Mouse (Mus musculus): Measurements from ENCODE around the gene 4930426L09Rik. TPM values are rescaled to one million over a fixed set of nuclear protein-coding genes. Genes with fewer than 3 reads are reported as not detected.

4930426L09Rik gene
- polyA plus RNA-seq, 1 experiment from 2014 or later: 0.36 TPM

DNA sequence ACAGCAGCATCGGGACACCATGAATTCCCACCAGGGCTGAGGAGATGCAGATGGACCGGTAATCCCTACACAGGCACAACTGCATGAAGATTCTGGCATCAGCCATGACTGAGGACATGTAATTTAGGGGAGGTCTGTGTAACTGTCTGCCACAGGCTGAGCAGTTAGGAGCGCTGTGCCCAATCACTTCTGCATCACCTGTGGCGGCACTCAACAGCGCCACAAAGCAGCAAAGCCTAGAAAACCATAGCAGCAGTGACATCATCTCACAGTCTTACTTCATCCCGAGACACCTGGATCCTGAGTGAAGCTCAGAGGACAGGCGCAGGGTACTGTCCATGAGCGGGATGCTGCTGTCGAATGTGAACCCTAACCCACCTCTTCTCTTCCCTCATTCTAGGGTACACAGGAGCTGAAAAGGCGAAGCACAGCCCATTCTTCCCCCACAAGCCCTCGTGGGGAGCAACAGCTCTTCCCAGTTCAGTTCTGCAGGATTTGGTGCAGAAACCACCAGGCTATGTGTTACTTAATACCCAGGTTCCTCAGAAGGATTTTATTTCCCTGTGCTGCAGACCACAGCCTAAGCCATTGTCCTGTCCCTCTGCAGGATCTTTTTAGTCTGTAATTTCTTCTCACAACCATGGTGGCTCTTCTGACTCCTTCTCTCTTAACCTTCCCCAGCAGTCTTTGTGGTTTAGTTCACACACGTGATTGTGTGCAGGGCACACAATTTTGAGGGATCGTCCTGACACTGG is 34.7 kb upstream of the 4930426L09Rik start:
- H3K4me1 ChIP-seq (ENCODE audit: control insufficient read depth in 2 of 2, insufficient read depth in 2 of 2, low read length in 2 of 2): peaks cover 2 to 11% of the 10 kb centered on the region in 2 experiments; a peak in 3 of 4 replicates
- no peak overlapping the region for H3K27ac ChIP-seq (replicated peaks in 1 of 2; ENCODE audit: control insufficient read depth in 1 of 2, insufficient read depth in 1 of 2, low read depth in 2 of 2, low read length in 2 of 2)
- H3K27me3 ChIP-seq (ENCODE audit: control insufficient read depth, insufficient read depth, low read length): no peaks in the 10 kb centered on the region
- H3K36me3 ChIP-seq (ENCODE audit: control insufficient read depth, insufficient read depth, low read length): no peaks in the 10 kb centered on the region
- H3K9me3 ChIP-seq (ENCODE audit: control insufficient read depth, low read length): no peaks in the 10 kb centered on the region
- no peak overlapping the region for H3K9ac ChIP-seq (ENCODE audit: low read length)
- no peak overlapping the region for H3K4me2 ChIP-seq (ENCODE audit: low read length)
- no peak overlapping the region for H3K4me3 ChIP-seq (ENCODE audit: control insufficient read depth in 1 of 2, insufficient read depth in 1 of 2, low read depth in 1 of 2, low read length in 2 of 2)
- WGBS: 82% methylated on average over 13 of the region's 13 CpGs
- no peak for ATAC-seq (ENCODE audit: insufficient number of reproducible peaks, insufficient read depth, low FRiP score, low read depth)

DNA sequence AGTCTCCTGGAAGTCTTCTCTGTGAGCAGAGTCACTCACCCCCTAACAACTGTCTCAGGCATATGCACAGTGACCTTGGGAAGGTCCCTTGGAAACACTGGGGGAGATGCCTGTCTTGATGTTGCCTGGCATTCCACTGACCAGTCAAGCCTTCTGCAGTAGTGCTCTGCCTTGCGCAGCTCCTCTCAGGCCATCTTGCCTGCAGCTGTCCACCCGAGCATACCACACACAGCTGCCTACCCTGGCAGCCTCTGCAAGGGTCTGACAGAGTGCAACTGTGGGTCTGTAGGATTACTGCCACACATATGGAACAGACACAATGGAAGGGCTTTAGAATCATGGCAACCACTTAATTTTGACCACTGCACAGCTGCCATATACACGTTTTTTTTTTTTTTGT is 33.0 kb upstream of the 4930426L09Rik start:
- Histone ChIP-seq H3K4me1 (ENCODE audit: control insufficient read depth in 2 of 2, insufficient read depth in 2 of 2, low read length in 2 of 2) (peaks cover 2 to 20% of the 10 kb centered on the region in 2 experiments; a peak in 3 of 4 replicates), H3K9me3 (ENCODE audit: control insufficient read depth, low read length) (no peaks in the 10 kb centered on the region), H3K4me2 (ENCODE audit: low read length) (no peak overlapping the region), H3K27ac (replicated peaks in 1 of 2; ENCODE audit: control insufficient read depth in 1 of 2, insufficient read depth in 1 of 2, low read depth in 2 of 2, low read length in 2 of 2) (no peak overlapping the region), H3K9ac (ENCODE audit: low read length) (no peak overlapping the region), H3K4me3 (ENCODE audit: control insufficient read depth in 1 of 2, insufficient read depth in 1 of 2, low read depth in 1 of 2, low read length in 2 of 2) (no peak overlapping the region), H3K27me3 (ENCODE audit: control insufficient read depth, insufficient read depth, low read length) (no peaks in the 10 kb centered on the region), H3K36me3 (ENCODE audit: control insufficient read depth, insufficient read depth, low read length) (no peaks in the 10 kb centered on the region)
- no peak for ATAC-seq (ENCODE audit: insufficient number of reproducible peaks, insufficient read depth, low FRiP score, low read depth)
- WGBS: 81% methylated on average over 3 of the region's 3 CpGs

DNA sequence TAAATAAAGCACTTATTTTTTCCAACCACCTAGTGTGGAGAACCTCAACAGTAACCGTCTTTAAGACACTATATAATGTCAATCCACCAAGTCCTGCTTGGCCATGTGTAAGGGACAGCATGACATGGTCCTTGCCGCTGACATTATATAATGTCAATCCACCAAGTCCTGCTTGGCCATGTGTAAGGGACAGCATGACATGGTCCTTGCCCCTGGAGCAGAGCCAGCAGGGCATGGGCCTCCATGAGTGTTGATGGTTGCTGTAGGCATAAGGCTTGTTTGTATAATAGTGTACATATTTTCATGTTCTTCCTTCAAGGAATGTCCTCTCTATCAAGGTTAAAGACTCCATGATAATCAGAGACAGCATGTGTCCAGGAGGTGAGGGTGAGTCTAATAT is 32.2 kb upstream of the 4930426L09Rik start:
- Histone ChIP-seq H3K9me3 (ENCODE audit: control insufficient read depth, low read length) (no peaks in the 10 kb centered on the region), H3K36me3 (ENCODE audit: control insufficient read depth, insufficient read depth, low read length) (no peaks in the 10 kb centered on the region), H3K27ac (replicated peaks in 1 of 2; ENCODE audit: control insufficient read depth in 1 of 2, insufficient read depth in 1 of 2, low read depth in 2 of 2, low read length in 2 of 2) (no peak overlapping the region), H3K27me3 (ENCODE audit: control insufficient read depth, insufficient read depth, low read length) (no peaks in the 10 kb centered on the region), H3K4me2 (ENCODE audit: low read length) (no peak overlapping the region), H3K9ac (ENCODE audit: low read length) (no peak overlapping the region), H3K4me3 (ENCODE audit: control insufficient read depth in 1 of 2, insufficient read depth in 1 of 2, low read depth in 1 of 2, low read length in 2 of 2) (no peak overlapping the region), H3K4me1 (ENCODE audit: control insufficient read depth in 2 of 2, insufficient read depth in 2 of 2, low read length in 2 of 2) (peaks cover 0 to 12% of the 10 kb centered on the region in 2 experiments; a peak in 3 of 4 replicates)
- ATAC-seq (ENCODE audit: insufficient number of reproducible peaks, insufficient read depth, low FRiP score, low read depth): no peak
- 91% methylated on average over 2 of the region's 2 CpGs for WGBS

DNA sequence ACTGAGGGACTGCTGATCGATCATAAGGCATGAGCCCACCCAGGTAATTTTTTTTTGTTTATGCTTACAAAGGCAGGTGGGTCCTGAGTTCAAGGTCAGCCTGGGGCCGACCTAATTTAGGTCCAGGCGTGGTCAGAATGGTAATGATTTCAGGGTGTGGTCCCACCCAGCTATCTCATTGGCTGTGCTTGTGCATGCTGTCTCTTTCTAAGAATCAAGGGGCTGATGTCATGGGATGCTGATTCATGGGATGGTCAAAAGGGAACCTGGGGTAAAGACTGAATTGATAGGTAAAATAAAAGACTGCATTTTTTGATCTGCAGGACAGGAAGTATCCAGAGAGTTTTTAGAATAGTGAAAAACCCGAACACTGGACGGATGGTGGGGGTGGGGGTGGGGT is 31.6 kb upstream of the 4930426L09Rik start:
- Histone ChIP-seq H3K4me2 (ENCODE audit: low read length) (no peak overlapping the region), H3K4me3 (ENCODE audit: control insufficient read depth in 1 of 2, insufficient read depth in 1 of 2, low read depth in 1 of 2, low read length in 2 of 2) (no peak overlapping the region), H3K9me3 (ENCODE audit: control insufficient read depth, low read length) (no peaks in the 10 kb centered on the region), H3K27me3 (ENCODE audit: control insufficient read depth, insufficient read depth, low read length) (no peaks in the 10 kb centered on the region), H3K36me3 (ENCODE audit: control insufficient read depth, insufficient read depth, low read length) (no peaks in the 10 kb centered on the region), H3K4me1 (ENCODE audit: control insufficient read depth in 2 of 2, insufficient read depth in 2 of 2, low read length in 2 of 2) (peaks cover 0 to 9% of the 10 kb centered on the region in 2 experiments; a peak in 3 of 4 replicates), H3K27ac (replicated peaks in 1 of 2; ENCODE audit: control insufficient read depth in 1 of 2, insufficient read depth in 1 of 2, low read depth in 2 of 2, low read length in 2 of 2) (no peak overlapping the region), H3K9ac (ENCODE audit: low read length) (no peak overlapping the region)
- WGBS: 97% methylated on average over 5 of the region's 5 CpGs
- ATAC-seq (ENCODE audit: insufficient number of reproducible peaks, insufficient read depth, low FRiP score, low read depth): no peak

DNA sequence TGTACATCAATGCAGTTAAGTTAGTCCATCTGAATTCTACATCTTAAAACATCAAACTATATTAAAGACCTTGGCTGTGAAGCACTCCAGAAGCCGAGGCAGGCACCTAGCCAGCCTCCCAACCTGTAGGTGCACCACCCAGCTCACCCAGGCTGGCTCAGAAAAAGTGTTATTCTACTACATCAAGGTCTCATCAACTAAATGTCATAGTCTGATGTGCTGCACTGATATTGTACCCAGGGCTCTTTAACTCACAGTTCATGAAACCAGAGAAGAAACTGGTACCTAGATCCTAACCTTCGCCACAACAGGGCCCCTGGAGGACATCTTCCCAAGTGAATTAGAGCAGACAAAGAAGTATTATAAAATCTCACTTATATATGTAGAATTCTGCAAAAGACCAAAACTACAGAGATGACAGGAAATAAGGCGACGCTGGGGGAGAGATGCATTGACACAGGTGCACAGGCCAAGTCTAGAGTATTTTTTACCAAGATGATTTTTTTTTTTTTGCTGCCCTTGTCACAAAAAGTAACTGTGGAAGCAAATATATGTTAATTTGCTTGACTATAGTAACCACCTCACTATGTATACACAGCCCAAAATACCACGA is 30.6 kb upstream of the 4930426L09Rik start:
- H3K27me3 ChIP-seq (ENCODE audit: control insufficient read depth, insufficient read depth, low read length): no peaks in the 10 kb centered on the region
- H3K9ac ChIP-seq (ENCODE audit: low read length): no peak overlapping the region
- H3K27ac ChIP-seq (replicated peaks in 1 of 2; ENCODE audit: control insufficient read depth in 1 of 2, insufficient read depth in 1 of 2, low read depth in 2 of 2, low read length in 2 of 2): no peak overlapping the region
- H3K9me3 ChIP-seq (ENCODE audit: control insufficient read depth, low read length): peaks cover 5% of the 10 kb centered on the region; the same call in 1 of the 2 replicates
- H3K4me2 ChIP-seq (ENCODE audit: low read length): no peak overlapping the region
- H3K36me3 ChIP-seq (ENCODE audit: control insufficient read depth, insufficient read depth, low read length): no peaks in the 10 kb centered on the region
- no peak overlapping the region for H3K4me3 ChIP-seq (ENCODE audit: control insufficient read depth in 1 of 2, insufficient read depth in 1 of 2, low read depth in 1 of 2, low read length in 2 of 2)
- WGBS: 93% methylated on average over 5 of the region's 5 CpGs
- ATAC-seq (ENCODE audit: insufficient number of reproducible peaks, insufficient read depth, low FRiP score, low read depth): no peak
- peaks cover 0 to 9% of the 10 kb centered on the region in 2 experiments; a peak in 3 of 4 replicates for H3K4me1 ChIP-seq (ENCODE audit: control insufficient read depth in 2 of 2, insufficient read depth in 2 of 2, low read length in 2 of 2)

DNA sequence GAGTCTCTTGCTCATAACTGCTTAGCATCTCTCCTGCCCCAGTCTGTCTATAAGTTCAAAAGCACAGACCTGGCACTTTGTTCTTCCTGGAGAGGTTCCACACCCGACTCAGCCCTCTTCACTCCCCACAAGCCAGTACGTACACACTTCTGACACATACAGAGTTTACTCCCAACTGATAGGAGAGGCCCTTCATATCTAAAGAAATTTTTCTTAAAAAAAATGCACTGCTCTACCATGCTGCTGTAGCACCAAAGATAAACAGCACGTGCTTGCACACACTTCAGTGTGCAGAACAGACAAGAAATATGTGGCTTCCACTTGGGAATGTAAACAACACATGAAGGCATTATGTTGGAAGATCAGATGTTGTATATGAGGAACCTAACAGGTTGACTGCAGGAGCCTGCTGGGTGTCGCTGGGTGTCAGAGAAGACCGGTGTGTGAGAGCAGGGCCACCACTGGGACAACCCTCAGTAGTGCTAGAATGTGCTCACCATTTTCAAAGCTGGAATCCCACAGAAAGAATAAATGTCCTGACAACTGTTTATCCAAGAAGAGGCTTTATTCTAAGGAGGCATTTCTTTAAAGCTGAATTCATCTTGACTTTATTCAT is 29.0 kb upstream of the 4930426L09Rik start:
- Histone ChIP-seq H3K9me3 (ENCODE audit: control insufficient read depth, low read length) (peaks cover 14% of the 10 kb centered on the region; the same call in 1 of the 2 replicates), H3K4me1 (ENCODE audit: control insufficient read depth in 2 of 2, insufficient read depth in 2 of 2, low read length in 2 of 2) (peaks cover 0 to 9% of the 10 kb centered on the region in 2 experiments; a peak in 3 of 4 replicates), H3K4me3 (ENCODE audit: control insufficient read depth in 1 of 2, insufficient read depth in 1 of 2, low read depth in 1 of 2, low read length in 2 of 2) (no peak overlapping the region), H3K36me3 (ENCODE audit: control insufficient read depth, insufficient read depth, low read length) (no peaks in the 10 kb centered on the region), H3K27ac (replicated peaks in 1 of 2; ENCODE audit: control insufficient read depth in 1 of 2, insufficient read depth in 1 of 2, low read depth in 2 of 2, low read length in 2 of 2) (no peak overlapping the region), H3K9ac (ENCODE audit: low read length) (no peak overlapping the region), H3K27me3 (ENCODE audit: control insufficient read depth, insufficient read depth, low read length) (no peaks in the 10 kb centered on the region), H3K4me2 (ENCODE audit: low read length) (no peak overlapping the region)
- 51% methylated on average over 5 of the region's 5 CpGs for WGBS
- no peak for ATAC-seq (ENCODE audit: insufficient number of reproducible peaks, insufficient read depth, low FRiP score, low read depth)

DNA sequence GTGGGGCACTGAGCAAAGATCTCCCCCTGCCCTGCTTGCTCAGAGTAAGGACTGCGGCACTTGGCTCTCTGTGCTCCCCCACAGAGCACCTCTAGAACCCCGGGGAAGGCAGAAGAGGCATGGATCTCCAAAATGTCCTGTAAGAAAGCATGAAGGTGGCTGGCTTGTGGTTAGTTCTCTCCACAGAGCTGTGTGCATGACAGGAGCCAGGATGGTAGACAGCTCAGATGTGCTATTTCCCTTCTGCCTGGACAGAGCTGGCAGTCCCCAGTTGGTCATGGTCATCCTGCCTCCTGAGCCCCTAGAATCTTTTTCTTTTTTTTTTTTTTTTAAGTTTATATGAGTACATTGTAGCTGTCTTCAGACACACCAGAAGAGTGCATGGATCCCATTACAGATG is 27.7 kb upstream of the 4930426L09Rik start:
- WGBS: 79% methylated on average over 2 of the region's 2 CpGs
- no peaks in the 10 kb centered on the region for H3K27me3 ChIP-seq (ENCODE audit: control insufficient read depth, insufficient read depth, low read length)
- no peak for ATAC-seq (ENCODE audit: insufficient number of reproducible peaks, insufficient read depth, low FRiP score, low read depth)
- H3K27ac ChIP-seq (replicated peaks in 1 of 2; ENCODE audit: control insufficient read depth in 1 of 2, insufficient read depth in 1 of 2, low read depth in 2 of 2, low read length in 2 of 2): no peak overlapping the region
- H3K4me1 ChIP-seq (ENCODE audit: control insufficient read depth in 2 of 2, insufficient read depth in 2 of 2, low read length in 2 of 2): peaks cover 0 to 12% of the 10 kb centered on the region in 2 experiments; a peak in 3 of 4 replicates
- no peak overlapping the region for H3K4me2 ChIP-seq (ENCODE audit: low read length)
- H3K9ac ChIP-seq (ENCODE audit: low read length): no peak overlapping the region
- no peaks in the 10 kb centered on the region for H3K36me3 ChIP-seq (ENCODE audit: control insufficient read depth, insufficient read depth, low read length)
- no peak overlapping the region for H3K4me3 ChIP-seq (ENCODE audit: control insufficient read depth in 1 of 2, insufficient read depth in 1 of 2, low read depth in 1 of 2, low read length in 2 of 2)
- peaks cover 14% of the 10 kb centered on the region; the same call in 1 of the 2 replicates for H3K9me3 ChIP-seq (ENCODE audit: control insufficient read depth, low read length)
